Mouse (Mus musculus): ENCODE data around the gene Tecpr1.

- TF ChIP-seq CTCF (conservative IDR thresholded peaks at IDR 0.05 in 1 of 2, IDR thresholded peaks at IDR 0.05 in 1 of 2; ENCODE audit: low read depth in 2 of 2, low read length in 2 of 2) (no peak), GABPA (IDR thresholded peaks at IDR 0.05; ENCODE audit: insufficient replicate concordance, low read depth, low read length) (no peak), EP300 (IDR thresholded peaks at IDR 0.05; ENCODE audit: low read length) (no peak), CHD2 (IDR thresholded peaks at IDR 0.05; ENCODE audit: low read length) (no peak), POLR2A (IDR thresholded peaks at IDR 0.05; ENCODE audit: low read depth, low read length) (no peak), UBTF (IDR thresholded peaks at IDR 0.05; ENCODE audit: low read depth, low read length) (no peak), NRF1 (IDR thresholded peaks at IDR 0.05; ENCODE audit: low read depth, low read length) (no peak), MEF2A (IDR thresholded peaks at IDR 0.05; ENCODE audit: borderline replicate concordance, low read depth, low read length) (no peak), PAX5 (IDR thresholded peaks at IDR 0.05; ENCODE audit: low read length) (no peak), MAZ (IDR thresholded peaks at IDR 0.05; ENCODE audit: low read depth, low read length) (no peak)
Measured at GRCm38 (mm10) chr5:144182542-144183247, 40.7 kb downstream of the Tecpr1 start.
